Mouse (Mus musculus) ES-E14 (cell line): ENCODE measurements around the gene P3h2. TPM values are rescaled to one million over a fixed set of nuclear protein-coding genes. Genes with fewer than 3 reads are reported as not detected.

Source experiments
- DNase-seq: peaks from one replicate; pipeline ENCODE4 v3.0.0-alpha.2; 2013; ENCODE audit warnings: low read depth, low spot score
- H3K27ac ChIP-seq: 2 replicates; pipeline ENCODE4 v1.5.1; 2012; ENCODE audit warnings: low read depth, mild to moderate bottlenecking, low read length, moderate library complexity, mixed read lengths; ENCODE audit not compliant: poor library complexity, insufficient read depth, severe bottlenecking
- H3K36me3 ChIP-seq: 2 replicates; pipeline ENCODE4 v1.6.1; 2012; ENCODE audit warnings: mild to moderate bottlenecking, low read length, moderate library complexity, mixed read lengths; ENCODE audit not compliant: control insufficient read depth, poor library complexity, insufficient read depth, severe bottlenecking
- H3K4me1 ChIP-seq, 2 experiments: fragments of 150-350 bp in 1 of 2; sonication (generic) in 1 of 2; 2 replicates each; pipeline ENCODE4 v1.6.1; 2012; ENCODE audit warnings: low read length in 2 of 2, mild to moderate bottlenecking in 1 of 2, mixed read lengths in 1 of 2; ENCODE audit not compliant: control insufficient read depth in 2 of 2, insufficient read depth in 2 of 2, poor library complexity in 1 of 2
- H3K4me3 ChIP-seq, 2 experiments: fragments of 150-350 bp in 1 of 2; sonication (generic) in 1 of 2; 2 replicates each; pipeline ENCODE4 v1.5.1; 2012; ENCODE audit warnings: low read length in 2 of 2, low read depth in 1 of 2, mild to moderate bottlenecking in 1 of 2, mixed read lengths in 1 of 2; ENCODE audit not compliant: insufficient read depth in 1 of 2, poor library complexity in 1 of 2, severe bottlenecking in 1 of 2
- H3K9ac ChIP-seq: 2 replicates; pipeline ENCODE4 v1.6.1; 2012; ENCODE audit warnings: low read depth, mild to moderate bottlenecking, low read length, mixed read lengths; ENCODE audit not compliant: poor library complexity, insufficient read depth, severe bottlenecking
- H3K9me3 ChIP-seq: fragments of 150-350 bp; sonication (generic); 2 replicates; pipeline ENCODE4 v1.6.1; 2012; ENCODE audit warnings: low read depth, mild to moderate bottlenecking, low read length; ENCODE audit not compliant: control insufficient read depth, insufficient read depth
- CHD2 ChIP-seq: IDR thresholded peaks from 2 replicates; pipeline ENCODE4 v1.6.1; 2014; ENCODE audit warnings: mild to moderate bottlenecking, low read depth, low read length, inconsistent platforms
- HCFC1 ChIP-seq: IDR thresholded peaks from 2 replicates; pipeline ENCODE4 v1.6.1; 2012; ENCODE audit warnings: low read length, inconsistent platforms, borderline replicate concordance; ENCODE audit not compliant: insufficient read depth
- MAFK ChIP-seq: IDR thresholded peaks from 2 replicates; pipeline ENCODE4 v1.6.1; 2014; ENCODE audit warnings: mild to moderate bottlenecking, low read depth, low read length, inconsistent platforms; ENCODE audit not compliant: insufficient read depth
- ZC3H11A ChIP-seq: IDR thresholded peaks from 2 replicates; pipeline ENCODE4 v1.6.1; 2012; ENCODE audit warnings: low read depth, mild to moderate bottlenecking, inconsistent platforms, low read length, borderline replicate concordance
- ZNF384 ChIP-seq: IDR thresholded peaks from 2 replicates; pipeline ENCODE4 v1.6.1; 2012; ENCODE audit warnings: low read depth, low read length, inconsistent platforms
- in situ Hi-C, 2 experiments: fragments of 600-800 bp; cut with MboI; formaldehyde crosslinking; loops; one replicate each; pipeline ENCODE4 v1.15.1; 2025; ENCODE audit warnings: low sequenced_read_pairs in 2 of 2, inconsistent platforms in 1 of 2; ENCODE audit not compliant: unreplicated experiment in 2 of 2
- total RNA-seq: library from RNA; depleted of rRNA; stranded (reverse); fragments of 300-350 nt; gene quantifications from 2 replicates; pipeline ENCODE4 v1.2.3, GENCODE M21; 2012

P3h2 gene
- total RNA-seq, 1 experiment = 2.4 TPM

- no peak for DNase-seq
- TF ChIP-seq ZC3H11A (no peak), HCFC1 (no peak), ZNF384 (no peak), MAFK (no peak), CHD2 (no peak)
- no peaks in the 10 kb centered on the region for H3K36me3 ChIP-seq
- no peaks in the 10 kb centered on the region for H3K9me3 ChIP-seq
- no peak overlapping the region for H3K4me3 ChIP-seq
- H3K4me1 ChIP-seq = no peaks in the 10 kb centered on the region
- no peak overlapping the region for H3K27ac ChIP-seq
- in situ Hi-C loops = no loop called here
- H3K9ac ChIP-seq = no peak overlapping the region
These were observed 82.2 kb downstream of the P3h2 start for GRCm38 (mm10) chr16:26023352-26023751.

GRCm38 (mm10) chr16:26021759-26022158 lies 83.8 kb downstream of the P3h2 start:
- DNase-seq = no peak
- Histone ChIP-seq H3K4me3 (no peak overlapping the region), H3K27ac (no peak overlapping the region), H3K9me3 (no peaks in the 10 kb centered on the region), H3K4me1 (no peaks in the 10 kb centered on the region), H3K36me3 (no peaks in the 10 kb centered on the region), H3K9ac (no peak overlapping the region)
- TF ChIP-seq CHD2 = no peak
- no peak for TF ChIP-seq HCFC1
- no peak for TF ChIP-seq ZNF384
- TF ChIP-seq ZC3H11A = no peak
- no peak for TF ChIP-seq MAFK
- in situ Hi-C loops = no loop called here

DNA sequence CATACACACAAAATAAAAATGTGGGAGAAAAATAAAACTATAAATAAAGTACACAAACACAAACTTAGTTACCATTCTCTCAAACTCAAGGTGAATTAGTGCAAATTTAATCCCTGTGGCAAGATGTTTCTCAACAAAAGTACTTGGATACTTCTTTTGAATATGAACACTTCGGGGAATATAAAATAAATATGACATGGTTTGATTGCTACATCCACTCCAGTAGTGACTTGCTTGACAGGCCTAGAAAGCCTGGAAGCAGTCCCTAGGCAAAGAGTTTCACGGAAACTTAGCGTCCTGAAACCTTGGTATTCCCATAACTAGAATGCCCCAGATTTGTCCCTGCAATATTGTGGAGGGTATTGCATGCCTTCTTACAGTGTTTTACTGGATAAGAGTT lies 99.8 kb downstream of the P3h2 start:
- no peaks in the 10 kb centered on the region for H3K9me3 ChIP-seq
- no peak overlapping the region for H3K4me3 ChIP-seq
- no peak overlapping the region for H3K9ac ChIP-seq
- no peak overlapping the region for H3K27ac ChIP-seq
- TF ChIP-seq ZC3H11A (no peak), CHD2 (no peak), HCFC1 (no peak), ZNF384 (no peak), MAFK (no peak)
- in situ Hi-C loops = no loop called here
- no peaks in the 10 kb centered on the region for H3K4me1 ChIP-seq
- no peak for DNase-seq
- no peaks in the 10 kb centered on the region for H3K36me3 ChIP-seq

- no peak overlapping the region for H3K27ac ChIP-seq
- H3K36me3 ChIP-seq = no peaks in the 10 kb centered on the region
- no peak overlapping the region for H3K4me3 ChIP-seq
- H3K9ac ChIP-seq = no peak overlapping the region
- in situ Hi-C loops = no loop called here
- DNase-seq = no peak
- H3K4me1 ChIP-seq = no peaks in the 10 kb centered on the region
- H3K9me3 ChIP-seq = no peaks in the 10 kb centered on the region
- no peak for TF ChIP-seq CHD2
- no peak for TF ChIP-seq HCFC1
- no peak for TF ChIP-seq MAFK
- no peak for TF ChIP-seq ZC3H11A
- no peak for TF ChIP-seq ZNF384
These were observed 102.3 kb downstream of the P3h2 start for GRCm38 (mm10) chr16:26003261-26003660.

GRCm38 (mm10) chr16:26002848-26003247 lies 102.7 kb downstream of the P3h2 start:
- DNase-seq = no peak
- Histone ChIP-seq H3K9me3 (no peaks in the 10 kb centered on the region), H3K4me3 (no peak overlapping the region), H3K9ac (no peak overlapping the region), H3K36me3 (no peaks in the 10 kb centered on the region), H3K27ac (no peak overlapping the region), H3K4me1 (no peaks in the 10 kb centered on the region)
- in situ Hi-C loops = no loop called here
- TF ChIP-seq CHD2 = no peak
- TF ChIP-seq HCFC1 = no peak
- no peak for TF ChIP-seq MAFK
- no peak for TF ChIP-seq ZNF384
- no peak for TF ChIP-seq ZC3H11A
